30 mouse cellular contexts compared by ENCODE assay signal in genomic region chr1:158666001-158666400, GRCm38 (mm10).
A peak's percentile ranks its signal among the peaks of the same experiment; 100 is the strongest.
DNase-seq lines count a peak whose midpoint lies in the region; ATAC-seq lines count a peak whose summit lies in the region.
"Had no signal": no experiment of that assay in that cellular context is flagged by ENCODE, and none has a peak within 500 bp of the region (broad histone marks: within the 10 kb centered on the region; RNA-seq: fewer than 3 reads in every experiment).

No protein-coding gene starts in this region.

- ATAC-seq in embryonic facial prominence, embryonic 14.5 days (ENCODE audit: low read depth): no peak
- ATAC-seq in midbrain, embryonic 11.5 days (ENCODE audit: low FRiP score): no peak
- ATAC-seq: forebrain, embryonic 14.5 days; forebrain, postnatal 0 days; hindbrain, embryonic 16.5 days; intestine, embryonic 15.5 days had no signal

- H3K4me1 ChIP-seq in embryonic facial prominence, embryonic 14.5 days (ENCODE audit: control insufficient read depth, insufficient read depth, low read length): no peaks in the 10 kb centered on the region
- H3K4me1 ChIP-seq in midbrain, embryonic 11.5 days (ENCODE audit: control insufficient read depth, insufficient read depth, low read length): no peaks in the 10 kb centered on the region
- H3K4me1 ChIP-seq: heart, embryonic 12.5 days; heart, embryonic 15.5 days; hindbrain, embryonic 10.5 days; hindbrain, embryonic 13.5 days; intestine, embryonic 15.5 days had no signal

- DNase-seq in embryo, embryonic 11 days: peak; percentile 10
- no peak for DNase-seq in embryo, embryonic 10.5 days (ENCODE audit: low spot score)
- peak; percentile 54 for DNase-seq in 3T3-L1 (ENCODE audit: low read depth, low spot score)
- DNase-seq in embryonic facial prominence, embryonic 14.5 days (ENCODE audit: low spot score): peak; percentile 73
- no peak for DNase-seq in frontal cortex, postnatal 25 days (ENCODE audit: low spot score in 2 of 2)
- no peak for DNase-seq in midbrain, embryonic 11.5 days (ENCODE audit: low spot score, missing footprints)
- DNase-seq: adrenal gland, adult 8-10 months; adrenal gland, postnatal 25 days; B cell, adult 2 months; cerebellum, adult 18-20 months; cerebellum, adult 9-10 months; cerebellum, postnatal 14 days; forebrain, postnatal 0 days; gastrocnemius, adult 2 months; gastrocnemius, postnatal 25 days; heart, adult 18-20 months; heart, postnatal 10 days; heart, postnatal 36 days; kidney, adult 11 months; kidney, adult 8-10 months had no signal

- H3K36me3 ChIP-seq in embryonic facial prominence, embryonic 14.5 days (ENCODE audit: control insufficient read depth, insufficient read depth, low read length): no peaks in the 10 kb centered on the region
- no peaks in the 10 kb centered on the region for H3K36me3 ChIP-seq in midbrain, embryonic 11.5 days (ENCODE audit: control insufficient read depth, insufficient read depth, low read length)
- H3K36me3 ChIP-seq: embryonic facial prominence, embryonic 12.5 days; G1E; heart, embryonic 12.5 days; heart, embryonic 15.5 days; intestine, embryonic 15.5 days had no signal

- no peak overlapping the region for H3K4me3 ChIP-seq in embryonic facial prominence, embryonic 14.5 days (ENCODE audit: low read depth, low read length)
- H3K4me3 ChIP-seq in midbrain, embryonic 11.5 days (ENCODE audit: low read depth, low read length): no peak overlapping the region
- H3K4me3 ChIP-seq: embryonic facial prominence, embryonic 12.5 days; gastrocnemius, adult 2 months; heart, embryonic 12.5 days; heart, embryonic 15.5 days; hindbrain, embryonic 10.5 days; hindbrain, embryonic 13.5 days; intestine, embryonic 15.5 days had no signal

- no peak overlapping the region for H3K9ac ChIP-seq in embryonic facial prominence, embryonic 14.5 days (ENCODE audit: low read depth, low read length)
- H3K9ac ChIP-seq in midbrain, embryonic 11.5 days (ENCODE audit: low read length): no peak overlapping the region
- H3K9ac ChIP-seq: embryonic facial prominence, embryonic 12.5 days; forebrain, postnatal 0 days; heart, embryonic 12.5 days; heart, embryonic 15.5 days; hindbrain, embryonic 13.5 days; intestine, embryonic 15.5 days had no signal

- WGBS in embryonic facial prominence, embryonic 14.5 days: 34% methylated on average over 3 of the region's 3 CpGs
- WGBS in midbrain, embryonic 11.5 days: 87% methylated on average over 3 of the region's 3 CpGs

- H3K27me3 ChIP-seq in embryonic facial prominence, embryonic 14.5 days (replicated peaks; ENCODE audit: control insufficient read depth, insufficient read depth, low read length): no peaks in the 10 kb centered on the region
- H3K27me3 ChIP-seq in midbrain, embryonic 11.5 days (ENCODE audit: control insufficient read depth, insufficient read depth, low read length): no peaks in the 10 kb centered on the region
- H3K27me3 ChIP-seq: CH12.LX; embryonic facial prominence, embryonic 12.5 days; heart, embryonic 12.5 days; heart, embryonic 15.5 days; hindbrain, embryonic 13.5 days; intestine, embryonic 15.5 days had no signal

- H3K4me2 ChIP-seq in embryonic facial prominence, embryonic 14.5 days (ENCODE audit: low read depth, low read length): no peak overlapping the region
- H3K4me2 ChIP-seq in midbrain, embryonic 11.5 days: no peak overlapping the region
- H3K4me2 ChIP-seq: embryonic facial prominence, embryonic 12.5 days; heart, embryonic 12.5 days; heart, embryonic 15.5 days; hindbrain, embryonic 13.5 days; intestine, embryonic 15.5 days had no signal

- H3K27ac ChIP-seq in embryonic facial prominence, embryonic 14.5 days (replicated peaks; ENCODE audit: low read depth, low read length): no peak overlapping the region
- no peak overlapping the region for H3K27ac ChIP-seq in midbrain, embryonic 11.5 days (ENCODE audit: low read depth, low read length)
- H3K27ac ChIP-seq: embryonic facial prominence, embryonic 12.5 days; gastrocnemius, adult 2 months; heart, embryonic 15.5 days; hindbrain, embryonic 10.5 days; hindbrain, embryonic 13.5 days; intestine, embryonic 15.5 days had no signal

- H3K9me3 ChIP-seq in embryonic facial prominence, embryonic 14.5 days (ENCODE audit: control insufficient read depth, low read length): no peaks in the 10 kb centered on the region
- no peaks in the 10 kb centered on the region for H3K9me3 ChIP-seq in midbrain, embryonic 11.5 days (ENCODE audit: control insufficient read depth, low read length)
- H3K9me3 ChIP-seq: embryonic facial prominence, embryonic 12.5 days; heart, embryonic 12.5 days; heart, embryonic 15.5 days; hindbrain, embryonic 10.5 days; hindbrain, embryonic 13.5 days; intestine, embryonic 15.5 days had no signal

Comparison
In these comparisons a context has a peak if more than half of its experiments do, and no peak if none do; other contexts are left out.
1. DNase-seq: peak in embryo, embryonic 11 days (single experiment), 3T3-L1 (single experiment) and embryonic facial prominence, embryonic 14.5 days (single experiment); none in embryo, embryonic 10.5 days (single experiment), frontal cortex, postnatal 25 days (0 of 2) and midbrain, embryonic 11.5 days (single experiment).